ENCODE assay signal across 32 mouse cellular contexts in genomic region chr8:119732072-119732471, GRCm38 (mm10). TPM values are rescaled to one million over a fixed set of nuclear protein-coding genes. Genes with fewer than 3 reads are reported as not detected.
"Had no signal": no experiment of that assay in that cellular context is flagged by ENCODE, and none has a peak within 500 bp of the region (broad histone marks: within the 10 kb centered on the region; RNA-seq: fewer than 3 reads in every experiment).

No protein-coding gene starts in this region.

- ATAC-seq: forebrain, embryonic 13.5 days; forebrain, embryonic 14.5 days; forebrain, embryonic 15.5 days; forebrain, embryonic 16.5 days; forebrain, postnatal 0 days had no signal

- H3K4me2 ChIP-seq: embryonic facial prominence, embryonic 12.5 days; embryonic facial prominence, embryonic 13.5 days; embryonic facial prominence, embryonic 15.5 days; forebrain, embryonic 12.5 days; forebrain, embryonic 13.5 days; forebrain, embryonic 15.5 days had no signal

- H3K27ac ChIP-seq: embryonic facial prominence, embryonic 10.5 days; embryonic facial prominence, embryonic 12.5 days; embryonic facial prominence, embryonic 13.5 days; embryonic facial prominence, embryonic 15.5 days; forebrain, embryonic 12.5 days; forebrain, embryonic 13.5 days; forebrain, embryonic 15.5 days; gastrocnemius, adult 2 months had no signal

- H3K4me1 ChIP-seq: embryonic facial prominence, embryonic 13.5 days; embryonic facial prominence, embryonic 15.5 days; forebrain, embryonic 12.5 days; forebrain, embryonic 13.5 days; forebrain, embryonic 15.5 days had no signal

- H3K9ac ChIP-seq: embryonic facial prominence, embryonic 12.5 days; embryonic facial prominence, embryonic 13.5 days; embryonic facial prominence, embryonic 15.5 days; forebrain, embryonic 12.5 days; forebrain, embryonic 13.5 days; forebrain, embryonic 15.5 days; forebrain, postnatal 0 days had no signal

- DNase-seq: cerebellum, adult 18-20 months; cerebellum, adult 2 months; cerebellum, adult 8-10 months; cerebellum, adult 9-11 months; cerebellum, postnatal 10 days; cerebellum, postnatal 14 days; cerebellum, postnatal 25 days; cerebellum, postnatal 36 days; embryo, embryonic 11 days; forebrain, postnatal 0 days; gastrocnemius, adult 2 months; gastrocnemius, postnatal 10 days; gastrocnemius, postnatal 14 days; gastrocnemius, postnatal 25 days; gastrocnemius, postnatal 36 days; heart, adult 11 months; heart, adult 18-20 months had no signal

- H3K9me3 ChIP-seq: embryonic facial prominence, embryonic 10.5 days; embryonic facial prominence, embryonic 12.5 days; embryonic facial prominence, embryonic 13.5 days; embryonic facial prominence, embryonic 15.5 days; forebrain, embryonic 10.5 days; forebrain, embryonic 12.5 days; forebrain, embryonic 13.5 days; forebrain, embryonic 15.5 days had no signal

- H3K4me3 ChIP-seq: embryonic facial prominence, embryonic 10.5 days; embryonic facial prominence, embryonic 12.5 days; embryonic facial prominence, embryonic 13.5 days; embryonic facial prominence, embryonic 15.5 days; erythroblast, embryonic 14.5 days; forebrain, embryonic 10.5 days; forebrain, embryonic 12.5 days; forebrain, embryonic 13.5 days; forebrain, embryonic 15.5 days; gastrocnemius, adult 2 months had no signal

- H3K27me3 ChIP-seq: embryonic facial prominence, embryonic 12.5 days; embryonic facial prominence, embryonic 13.5 days; embryonic facial prominence, embryonic 15.5 days; forebrain, embryonic 13.5 days; forebrain, embryonic 15.5 days had no signal

- H3K36me3 ChIP-seq: embryonic facial prominence, embryonic 10.5 days; embryonic facial prominence, embryonic 12.5 days; embryonic facial prominence, embryonic 13.5 days; embryonic facial prominence, embryonic 15.5 days; forebrain, embryonic 10.5 days; forebrain, embryonic 12.5 days; forebrain, embryonic 15.5 days had no signal

RNA-seq across cellular contexts. Expression of gene Atp2c2, which starts 32.3 kb away (rescaled TPM):
- total RNA-seq: common myeloid progenitor, adult 5-6 weeks; forebrain, postnatal 0 days; gastrocnemius, adult 8-10 months; gastrocnemius, postnatal 10 days; gastrocnemius, postnatal 4 days; granulocyte monocyte progenitor cell, adult 5-6 weeks had no signal
- polyA plus RNA-seq: erythroblast, embryonic 14.5 days; forebrain, embryonic 13.5 days had no signal
